Mouse (Mus musculus): ENCODE results near the gene Nudt22. TPM values are rescaled to one million over a fixed set of nuclear protein-coding genes. Genes with fewer than 3 reads are reported as not detected.

The Nudt22 gene
- polyA plus RNA-seq, 1 experiment: 58.3 TPM

DNA sequence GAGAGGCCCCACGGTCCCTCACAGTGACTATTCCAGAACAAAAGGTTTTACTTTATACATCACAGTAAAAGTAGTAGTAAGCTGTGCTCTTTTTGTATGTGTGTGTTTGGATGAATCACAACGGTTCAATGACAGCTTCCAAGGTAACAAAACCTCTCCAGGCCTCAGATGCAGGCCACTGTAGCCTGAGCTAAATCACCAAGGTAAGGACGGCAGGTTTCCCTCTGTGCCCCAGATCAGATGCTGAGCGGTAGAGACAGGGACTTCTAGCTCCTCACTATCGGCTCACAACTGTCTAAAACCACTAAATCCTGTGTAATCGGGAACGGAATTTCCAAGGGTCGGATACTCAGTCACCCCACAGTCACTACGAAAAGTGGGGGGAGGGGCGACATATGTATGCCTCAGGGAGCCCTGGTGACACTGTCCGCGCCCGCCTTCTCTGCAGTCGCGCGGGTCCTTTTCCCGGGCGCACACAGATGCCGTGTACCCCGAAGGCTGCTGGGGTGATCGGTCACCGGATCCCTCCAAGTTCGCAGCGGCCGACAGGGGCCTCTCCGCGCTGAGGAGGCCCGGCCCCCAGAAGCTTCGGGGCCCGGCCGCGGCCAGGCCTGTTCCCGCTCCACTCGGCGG is 43.3 kb upstream of the Nudt22 start:
- WGBS: under 1% methylated on average over 35 of the region's 35 CpGs
- DNase-seq: peak; percentile 53

GRCm38 (mm10) chr19:7034006-7034405 is 38.1 kb upstream of the Nudt22 start:
- H3K4me1 ChIP-seq (ENCODE audit: control insufficient read depth, insufficient read depth, low read length): no peaks in the 10 kb centered on the region; the same call in 1 of the 2 replicates
- H3K27me3 ChIP-seq (replicated peaks; ENCODE audit: control insufficient read depth, insufficient read depth, low read length): no peaks in the 10 kb centered on the region
- DNase-seq: no peak
- 81% methylated on average over 5 of the region's 5 CpGs for WGBS
- H3K36me3 ChIP-seq (ENCODE audit: control insufficient read depth, insufficient read depth, low read length): peaks cover 8% of the 10 kb centered on the region
- no peak overlapping the region for H3K27ac ChIP-seq (ENCODE audit: insufficient read depth, low read depth, low read length)
- no peak overlapping the region for H3K4me3 ChIP-seq (ENCODE audit: insufficient read depth, low read depth, low read length)
- TF ChIP-seq POLR2A (IDR thresholded peaks at IDR 0.05; ENCODE audit: low read depth, low read length) (no peak), CTCF (conservative IDR thresholded peaks at IDR 0.05; ENCODE audit: insufficient read depth, insufficient read length, low read depth, low read length) (no peak)

More for the DNA sequence above, 43.3 kb upstream of the Nudt22 start:
- no peaks in the 10 kb centered on the region for H3K27me3 ChIP-seq (replicated peaks; ENCODE audit: control insufficient read depth, insufficient read depth, low read length)
- no peaks in the 10 kb centered on the region; the same call in 1 of the 2 replicates for H3K36me3 ChIP-seq (ENCODE audit: control insufficient read depth, insufficient read depth, low read length)
- peak overlapping the region; percentile 64 for H3K4me3 ChIP-seq (ENCODE audit: insufficient read depth, low read depth, low read length)
- peaks cover 4% of the 10 kb centered on the region; the same call in 1 of the 2 replicates for H3K4me1 ChIP-seq (ENCODE audit: control insufficient read depth, insufficient read depth, low read length)
- TF ChIP-seq POLR2A (IDR thresholded peaks at IDR 0.05; ENCODE audit: low read depth, low read length): no peak
- no peak for TF ChIP-seq CTCF (conservative IDR thresholded peaks at IDR 0.05; ENCODE audit: insufficient read depth, insufficient read length, low read depth, low read length)
- H3K27ac ChIP-seq (ENCODE audit: insufficient read depth, low read depth, low read length): no peak overlapping the region

DNA sequence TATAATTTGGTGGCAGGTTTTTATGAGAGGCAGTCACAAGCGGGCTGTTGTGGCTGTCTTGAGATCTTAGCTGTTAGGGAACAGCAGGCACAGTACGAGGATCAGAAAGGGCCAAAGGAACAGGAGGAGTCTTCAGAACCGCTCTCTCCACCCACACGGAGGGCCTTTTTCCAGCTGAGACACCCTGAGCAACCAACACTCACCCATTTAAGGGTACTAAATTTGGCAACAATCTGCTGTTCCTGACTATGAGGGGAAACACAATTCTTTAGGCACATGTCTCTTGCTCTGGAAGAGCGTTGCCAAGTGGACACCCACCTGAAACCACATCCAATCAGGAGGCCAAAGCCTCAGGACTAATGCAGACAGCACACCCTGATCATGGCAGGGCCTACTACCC is 33.6 kb upstream of the Nudt22 start:
- no peak overlapping the region for H3K27ac ChIP-seq (ENCODE audit: insufficient read depth, low read depth, low read length)
- H3K4me1 ChIP-seq (ENCODE audit: control insufficient read depth, insufficient read depth, low read length): no peaks in the 10 kb centered on the region
- 92% methylated on average over 5 of the region's 5 CpGs for WGBS
- H3K4me3 ChIP-seq (ENCODE audit: insufficient read depth, low read depth, low read length): no peak overlapping the region
- H3K27me3 ChIP-seq (replicated peaks; ENCODE audit: control insufficient read depth, insufficient read depth, low read length): no peaks in the 10 kb centered on the region
- DNase-seq: no peak
- H3K36me3 ChIP-seq (ENCODE audit: control insufficient read depth, insufficient read depth, low read length): peaks cover 12% of the 10 kb centered on the region
- TF ChIP-seq CTCF (conservative IDR thresholded peaks at IDR 0.05; ENCODE audit: insufficient read depth, insufficient read length, low read depth, low read length) (no peak), POLR2A (IDR thresholded peaks at IDR 0.05; ENCODE audit: low read depth, low read length) (no peak)

DNA sequence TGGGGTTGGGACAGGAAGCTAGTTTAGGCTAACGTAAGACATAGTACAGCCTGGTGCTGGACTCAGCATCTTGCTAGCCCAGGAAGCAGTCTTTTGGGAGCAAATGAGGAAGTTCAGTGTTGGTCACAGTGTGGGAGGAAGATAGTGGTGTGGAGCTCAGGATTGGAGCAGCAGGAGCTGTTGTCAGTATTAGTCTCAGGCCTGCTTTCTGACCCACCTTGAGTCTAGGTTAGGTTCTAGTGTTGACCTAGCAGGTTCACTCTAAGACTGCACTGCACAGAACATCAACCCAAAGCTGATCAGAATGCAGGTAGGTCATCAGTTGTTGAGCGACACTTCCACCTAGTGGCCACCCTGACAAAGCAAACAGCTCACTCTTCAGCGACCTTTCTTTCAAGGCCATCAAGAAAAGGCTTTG is 24.3 kb upstream of the Nudt22 start:
- peaks cover 6% of the 10 kb centered on the region for H3K36me3 ChIP-seq (ENCODE audit: control insufficient read depth, insufficient read depth, low read length)
- H3K27me3 ChIP-seq (replicated peaks; ENCODE audit: control insufficient read depth, insufficient read depth, low read length): no peaks in the 10 kb centered on the region
- H3K4me1 ChIP-seq (ENCODE audit: control insufficient read depth, insufficient read depth, low read length): no peaks in the 10 kb centered on the region
- no peak overlapping the region for H3K27ac ChIP-seq (ENCODE audit: insufficient read depth, low read depth, low read length)
- peak; percentile 89 for TF ChIP-seq CTCF (conservative IDR thresholded peaks at IDR 0.05; ENCODE audit: insufficient read depth, insufficient read length, low read depth, low read length)
- TF ChIP-seq POLR2A (IDR thresholded peaks at IDR 0.05; ENCODE audit: low read depth, low read length): no peak
- no peak overlapping the region for H3K4me3 ChIP-seq (ENCODE audit: insufficient read depth, low read depth, low read length)
- peak; percentile 77 for DNase-seq
- 40% methylated on average over 3 of the region's 3 CpGs for WGBS

DNA sequence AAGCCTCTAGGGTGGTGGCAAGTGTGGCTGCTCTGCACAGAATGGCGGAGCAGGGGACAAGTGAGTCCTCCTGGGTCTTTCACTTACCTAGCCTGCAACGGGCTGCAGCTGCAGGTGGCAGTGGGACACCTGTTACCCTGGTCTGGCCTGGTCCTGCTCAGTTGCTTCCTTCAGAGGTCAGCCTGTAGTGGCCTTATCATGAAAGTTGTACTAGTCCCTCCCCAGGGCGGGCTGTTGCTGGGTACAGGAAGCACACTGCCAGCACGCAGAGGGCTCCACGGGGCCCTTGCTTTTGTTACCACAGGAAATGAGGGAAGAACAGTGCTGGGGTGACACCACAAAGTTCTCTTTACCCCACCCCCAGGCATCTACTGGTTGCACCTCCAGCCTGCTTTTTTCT is 23.3 kb upstream of the Nudt22 start, which contains the start of gene Fermt3:
Fermt3 (minus strand) TSS at position 279 of the 400 bp plus-strand sequence.
- peak; percentile 49 for DNase-seq
- H3K27ac ChIP-seq (ENCODE audit: insufficient read depth, low read depth, low read length): no peak within 1 kb of the TSS
- H3K27me3 ChIP-seq (replicated peaks; ENCODE audit: control insufficient read depth, insufficient read depth, low read length): no peaks in the 10 kb centered on the region
- TF ChIP-seq POLR2A (IDR thresholded peaks at IDR 0.05; ENCODE audit: low read depth, low read length): no peak
- no peak for TF ChIP-seq CTCF (conservative IDR thresholded peaks at IDR 0.05; ENCODE audit: insufficient read depth, insufficient read length, low read depth, low read length)
- peak within 1 kb of the TSS; percentile 21; the same call in 1 of the 2 replicates for H3K4me3 ChIP-seq (ENCODE audit: insufficient read depth, low read depth, low read length)
- WGBS: 70% methylated on average over 5 of the region's 5 CpGs
- peaks cover 6% of the 10 kb centered on the region for H3K36me3 ChIP-seq (ENCODE audit: control insufficient read depth, insufficient read depth, low read length)
- no peaks in the 10 kb centered on the region for H3K4me1 ChIP-seq (ENCODE audit: control insufficient read depth, insufficient read depth, low read length)

GRCm38 (mm10) chr19:7018546-7018945 is 22.6 kb upstream of the Nudt22 start:
- Histone ChIP-seq H3K4me3 (ENCODE audit: insufficient read depth, low read depth, low read length) (no peak overlapping the region), H3K4me1 (ENCODE audit: control insufficient read depth, insufficient read depth, low read length) (no peaks in the 10 kb centered on the region), H3K36me3 (ENCODE audit: control insufficient read depth, insufficient read depth, low read length) (peaks cover 4% of the 10 kb centered on the region; the same call in 1 of the 2 replicates), H3K27me3 (replicated peaks; ENCODE audit: control insufficient read depth, insufficient read depth, low read length) (no peaks in the 10 kb centered on the region), H3K27ac (ENCODE audit: insufficient read depth, low read depth, low read length) (no peak overlapping the region)
- TF ChIP-seq CTCF (conservative IDR thresholded peaks at IDR 0.05; ENCODE audit: insufficient read depth, insufficient read length, low read depth, low read length): no peak
- TF ChIP-seq POLR2A (IDR thresholded peaks at IDR 0.05; ENCODE audit: low read depth, low read length): no peak
- 78% methylated on average over 11 of the region's 11 CpGs for WGBS
- DNase-seq: no peak

GRCm38 (mm10) chr19:7017541-7018457 is 21.9 kb upstream of the Nudt22 start:
- Histone ChIP-seq H3K36me3 (ENCODE audit: control insufficient read depth, insufficient read depth, low read length) (peaks cover 4% of the 10 kb centered on the region; the same call in 1 of the 2 replicates), H3K4me3 (ENCODE audit: insufficient read depth, low read depth, low read length) (no peak overlapping the region), H3K4me1 (ENCODE audit: control insufficient read depth, insufficient read depth, low read length) (no peaks in the 10 kb centered on the region), H3K27ac (ENCODE audit: insufficient read depth, low read depth, low read length) (no peak overlapping the region), H3K27me3 (replicated peaks; ENCODE audit: control insufficient read depth, insufficient read depth, low read length) (no peaks in the 10 kb centered on the region)
- DNase-seq: no peak
- WGBS: 70% methylated on average over 12 of the region's 12 CpGs
- no peak for TF ChIP-seq CTCF (conservative IDR thresholded peaks at IDR 0.05; ENCODE audit: insufficient read depth, insufficient read length, low read depth, low read length)
- no peak for TF ChIP-seq POLR2A (IDR thresholded peaks at IDR 0.05; ENCODE audit: low read depth, low read length)
